Mouse (Mus musculus): ENCODE measurements around the gene Calm4.

Gene Calm4

DNA sequence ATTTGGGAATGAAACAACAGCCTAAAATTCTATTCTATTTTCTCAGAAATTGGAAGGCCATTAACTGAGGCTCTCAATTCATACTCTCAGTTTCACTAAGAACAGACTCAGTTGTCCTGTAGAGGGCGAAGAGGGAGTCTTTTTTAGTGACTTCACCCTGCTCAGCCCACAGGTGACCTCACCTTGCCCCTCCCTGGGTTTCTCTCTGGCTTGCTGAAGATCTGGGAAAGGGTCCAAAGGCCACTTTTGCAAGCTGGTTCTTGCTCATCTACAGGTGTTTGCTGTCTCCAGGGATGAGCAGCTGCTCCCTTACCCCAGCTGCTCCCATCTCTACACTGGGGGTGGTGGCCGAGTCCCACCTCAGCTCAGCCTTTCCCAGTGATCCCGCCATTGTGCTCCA, 24.8 kb downstream of the Calm4 start:
- DNase-seq = no peak

DNA sequence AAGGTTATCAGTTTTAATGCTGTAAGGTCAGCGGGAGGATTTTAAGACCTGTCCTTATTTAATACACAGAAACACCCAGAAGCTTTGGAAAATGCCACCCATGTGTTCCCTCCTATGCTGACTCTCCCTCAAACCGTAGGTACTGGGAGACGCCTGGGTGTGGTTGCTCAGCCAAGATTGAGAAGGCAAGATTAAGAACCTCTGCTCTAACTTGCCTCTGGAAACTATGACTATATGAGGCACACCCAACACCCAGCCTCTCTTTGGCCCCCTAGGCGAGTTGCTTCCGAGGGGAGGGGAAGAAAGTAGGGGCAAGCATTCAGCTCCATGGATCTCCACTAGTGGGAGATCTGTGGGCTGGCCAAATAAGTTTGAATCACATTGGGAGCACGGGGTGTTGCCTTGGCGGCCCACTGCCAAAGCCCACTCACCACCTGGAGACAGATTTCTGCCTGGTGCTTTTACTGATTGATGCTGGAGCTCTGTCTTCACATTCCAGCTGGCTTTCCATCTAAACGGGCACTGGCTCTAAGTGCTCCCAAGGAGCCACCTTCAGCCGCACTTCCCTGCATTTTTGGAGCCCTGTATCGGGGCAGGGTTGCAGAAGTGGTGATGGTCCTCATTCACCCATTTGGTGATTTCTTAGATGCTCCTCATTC, 25.5 kb downstream of the Calm4 start:
- peak; percentile 78 for DNase-seq

DNA sequence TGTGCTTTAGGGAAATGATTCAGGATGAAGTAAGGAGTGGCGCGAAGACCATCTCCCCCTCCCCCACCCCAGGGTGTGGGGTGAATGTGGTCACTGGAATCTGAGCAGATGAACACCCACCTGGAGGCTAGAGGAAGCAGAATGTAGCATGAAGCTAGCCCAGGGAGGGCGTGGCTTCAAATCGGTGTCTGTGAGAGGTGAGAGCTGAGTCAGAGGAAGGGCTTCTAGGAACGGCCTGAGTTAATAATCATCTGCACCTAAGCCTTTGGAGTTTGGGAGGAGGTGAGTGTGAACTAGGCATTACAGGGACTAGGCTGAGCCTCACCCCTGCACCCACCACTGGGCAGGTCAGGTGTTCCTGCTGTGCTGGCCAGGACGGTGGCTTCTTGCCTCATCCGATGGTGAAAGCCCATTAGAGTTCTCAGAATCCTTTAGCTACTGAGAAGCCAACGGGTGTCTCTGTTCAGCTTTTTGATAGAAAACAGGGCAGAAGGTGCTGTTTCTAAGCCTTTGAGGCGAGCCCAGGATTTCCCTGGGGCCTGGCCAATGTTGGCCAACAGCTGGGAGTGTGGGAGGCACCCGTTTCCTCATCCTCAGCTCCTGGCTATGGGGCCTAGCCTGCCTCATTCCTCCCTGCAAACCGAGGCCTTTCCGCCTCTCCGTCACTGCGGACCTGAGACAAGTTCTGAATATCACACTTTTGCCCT, 28.2 kb downstream of the Calm4 start:
- peak; percentile 79 for DNase-seq

DNA sequence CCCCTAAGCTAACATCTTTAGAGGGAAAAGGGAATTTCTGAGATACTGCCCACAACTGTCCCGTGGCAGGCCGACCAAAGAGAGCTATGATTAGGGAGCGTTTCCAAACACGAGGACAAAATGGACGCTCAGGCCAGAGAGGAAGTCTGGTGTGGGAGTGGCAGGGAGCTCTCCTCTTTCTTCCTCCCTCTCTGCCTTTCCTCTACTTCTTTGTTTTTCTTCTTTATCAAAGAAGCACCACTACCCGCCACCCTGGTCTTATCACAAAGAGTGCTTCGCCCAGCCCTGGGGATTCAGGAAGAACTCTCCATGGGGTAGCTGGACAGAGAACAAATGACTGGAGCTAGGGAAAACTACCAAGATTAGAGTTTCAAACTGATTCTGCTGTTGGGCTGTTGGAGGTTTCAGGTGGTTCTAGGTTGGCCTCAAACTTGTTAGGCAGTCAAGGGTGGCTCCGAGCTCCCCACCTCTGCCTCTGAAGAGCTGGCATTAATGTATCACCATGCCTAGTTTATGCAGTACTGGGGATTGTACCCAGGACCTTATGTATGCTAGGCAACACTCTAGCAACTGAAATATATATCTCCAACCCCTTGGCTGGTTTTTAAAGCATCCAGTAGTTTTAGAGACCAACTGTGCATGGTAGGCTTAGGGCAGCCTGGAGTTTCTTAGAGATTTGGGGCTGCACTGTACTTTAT, 28.9 kb downstream of the Calm4 start:
- DNase-seq = peak; percentile 79

DNA sequence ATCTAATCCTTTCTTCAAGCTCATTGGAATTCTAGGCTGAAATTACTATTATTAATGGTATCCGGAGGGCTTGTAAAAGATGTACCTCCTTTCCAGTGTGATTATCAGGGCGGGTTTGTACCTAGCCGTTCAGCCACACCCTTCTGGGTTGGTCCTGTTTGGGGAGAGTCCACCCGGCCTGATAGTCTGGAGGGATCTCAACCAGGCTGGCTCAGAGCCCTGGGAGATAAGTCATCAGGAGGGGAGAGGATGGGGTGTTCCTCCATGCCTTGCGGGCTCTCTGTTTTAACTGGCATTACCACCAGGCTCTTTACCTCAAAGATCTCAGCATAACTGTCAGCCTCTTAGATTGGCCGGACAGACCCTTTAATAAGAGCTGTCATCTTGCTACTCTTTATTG, 29.6 kb downstream of the Calm4 start:
- peak; percentile 90 for DNase-seq

DNA sequence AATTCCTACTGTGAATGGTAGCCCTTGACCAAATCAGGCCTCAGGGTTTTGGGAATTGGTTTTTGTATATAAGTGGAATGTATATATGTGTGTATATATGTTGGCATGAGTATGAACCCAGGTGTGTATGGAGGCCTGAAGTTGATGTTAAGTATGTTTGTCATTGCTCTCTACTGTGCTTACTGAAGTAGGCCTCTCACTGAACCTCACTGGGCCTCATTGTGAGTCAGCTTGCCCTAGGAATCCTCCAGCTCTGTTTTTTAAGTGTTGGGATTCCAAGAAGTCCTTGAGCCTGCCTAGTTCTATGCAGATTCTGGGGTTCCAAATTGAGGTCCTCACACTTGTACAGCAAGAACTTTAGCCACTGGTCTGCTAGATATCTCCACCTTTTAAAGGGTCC, 32.3 kb downstream of the Calm4 start:
- no peak for DNase-seq

DNA sequence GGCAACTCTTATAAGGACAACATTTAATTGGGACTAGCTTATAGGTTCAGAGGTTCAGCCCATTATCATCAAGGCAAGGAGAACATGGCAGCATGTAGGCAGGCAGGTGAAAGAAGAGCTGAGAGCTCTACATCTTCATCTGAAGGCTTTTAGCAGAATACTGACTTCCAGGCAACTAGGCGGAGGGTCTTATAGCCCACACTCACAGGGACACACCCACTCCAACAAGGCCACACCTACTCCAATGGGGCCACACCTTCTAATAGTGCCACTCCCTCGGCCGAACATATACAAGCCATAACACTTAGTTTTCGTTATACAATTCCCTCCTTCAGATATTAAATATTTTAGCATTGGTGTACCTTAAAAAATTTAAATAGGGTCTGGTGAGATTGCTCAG, 35.3 kb downstream of the Calm4 start:
- DNase-seq = peak; percentile 54

DNA sequence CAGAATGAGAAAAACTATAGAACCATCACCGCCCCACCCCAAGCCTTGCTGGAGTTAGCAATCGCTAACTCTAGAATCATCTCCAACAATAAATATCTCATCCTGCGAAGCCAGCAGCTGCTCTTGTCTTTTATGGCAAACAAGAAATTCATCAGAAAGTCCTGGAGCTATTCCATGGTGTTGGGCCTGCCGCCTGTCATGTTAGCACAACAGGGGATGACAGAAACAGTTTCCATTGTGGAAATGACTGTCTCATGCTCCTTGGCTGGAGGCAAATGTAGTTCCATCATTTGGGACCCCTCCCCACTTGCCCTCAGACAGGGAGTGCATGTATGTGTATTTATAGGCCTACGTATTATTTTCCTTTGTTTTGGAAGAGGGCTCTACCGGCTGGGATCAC, 38.9 kb downstream of the Calm4 start:
- no peak for DNase-seq

DNA sequence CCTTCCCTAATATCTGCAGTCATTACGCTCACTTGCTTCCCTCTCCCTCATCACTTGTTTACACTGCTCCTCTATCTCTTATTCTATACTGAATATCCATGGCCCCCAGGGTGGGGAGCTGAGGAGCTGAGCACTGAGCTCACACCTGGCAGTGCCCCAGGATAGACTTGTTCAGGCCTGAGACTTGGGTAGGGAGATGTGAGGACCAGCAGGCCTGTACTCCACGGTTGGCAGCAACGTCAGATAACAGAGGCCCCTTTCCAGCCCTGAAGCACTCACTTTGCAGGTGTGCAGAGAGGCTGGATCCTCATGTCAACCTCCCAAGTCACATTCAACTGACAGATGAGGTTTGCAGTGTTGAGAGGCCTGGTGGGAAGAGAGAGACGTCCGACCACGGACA, 39.6 kb downstream of the Calm4 start:
- DNase-seq = no peak

DNA sequence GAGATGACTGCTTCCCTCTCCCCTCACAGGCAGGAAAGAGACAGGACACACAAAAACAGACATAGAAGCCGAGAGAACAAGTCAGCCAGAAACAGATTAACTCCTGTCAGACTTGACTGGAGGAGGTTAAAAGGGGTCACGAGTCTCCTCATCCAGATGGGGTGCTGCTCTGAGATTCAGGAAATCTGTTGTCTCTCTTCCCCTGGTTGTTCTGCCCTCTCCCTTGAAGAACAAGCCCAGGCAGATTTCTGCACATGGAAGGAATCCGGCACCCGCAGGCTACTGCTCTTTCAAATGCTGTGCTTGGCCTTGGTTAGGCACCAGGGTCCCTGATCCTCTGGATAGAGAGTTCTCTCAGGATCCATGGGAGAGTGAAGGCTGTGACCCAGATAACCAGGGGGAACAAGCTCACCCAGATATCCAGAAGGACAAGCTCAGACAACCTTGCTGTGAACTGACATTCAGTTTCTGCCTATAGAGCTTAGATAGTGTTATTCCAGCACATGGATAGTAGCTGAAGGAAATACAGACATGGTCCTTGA, 40.2 kb downstream of the Calm4 start:
- DNase-seq = no peak

DNA sequence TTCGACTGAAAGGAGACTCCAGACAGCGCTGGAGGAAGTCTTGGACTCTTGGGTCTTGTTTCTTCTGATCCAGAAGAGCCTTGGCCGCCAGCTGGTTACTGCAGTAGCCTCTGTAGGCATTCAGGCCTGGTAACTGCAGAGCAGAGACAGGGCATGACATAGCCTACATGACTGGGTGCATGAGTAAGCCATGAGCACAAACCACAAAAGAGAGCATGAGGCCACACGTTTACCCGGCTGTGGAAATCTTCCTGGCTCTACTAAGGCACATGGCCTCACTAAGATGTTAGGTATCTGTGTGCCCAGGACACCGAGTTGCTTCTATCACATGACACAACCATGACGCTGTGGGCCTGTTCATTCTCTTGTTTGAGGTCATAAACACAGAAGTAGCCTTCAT, 49.1 kb downstream of the Calm4 start:
- DNase-seq = no peak

All from liver (tissue).